Mouse (Mus musculus) lung, embryonic 14.5 days (tissue): ENCODE data around the gene Hipk3. TPM values are rescaled to one million over a fixed set of nuclear protein-coding genes. Genes with fewer than 3 reads are reported as not detected.
A peak's percentile ranks its signal among the peaks of the same experiment; 100 is the strongest.

Experiments
- ATAC-seq: fragments of 200-750 bp; cut with Nextera tagmentation; 2 replicates; pipeline ENCODE4 v1.8.0; 2017; ENCODE audit warnings: mild to moderate bottlenecking, moderate TSS enrichment, moderate library complexity; ENCODE audit not compliant: insufficient read depth
- DNase-seq: peaks from one replicate; pipeline ENCODE4 v3.0.0-alpha.2; 2015
- H3K27ac ChIP-seq: fragments of 300-500 bp; sonication (generic); 2 replicates; pipeline ENCODE4 v1.5.1; 2014; ENCODE audit warnings: low read depth, mild to moderate bottlenecking, moderate library complexity
- H3K27me3 ChIP-seq: fragments of 300-500 bp; sonication (generic); 2 replicates; pipeline ENCODE4 v1.6.1; 2014; ENCODE audit warnings: low read length, control low read depth; ENCODE audit not compliant: insufficient read depth
- H3K36me3 ChIP-seq: fragments of 300-500 bp; sonication (generic); 2 replicates; pipeline ENCODE4 v1.6.1; 2014; ENCODE audit warnings: control low read depth; ENCODE audit not compliant: insufficient read depth
- H3K4me1 ChIP-seq: fragments of 300-500 bp; sonication (generic); 2 replicates; pipeline ENCODE4 v1.6.1; 2014; ENCODE audit warnings: antibody characterized with exemption, control low read depth; ENCODE audit not compliant: insufficient read depth
- H3K4me2 ChIP-seq: fragments of 300-500 bp; sonication (generic); 2 replicates; pipeline ENCODE4 v1.6.1; 2014; ENCODE audit warnings: mild to moderate bottlenecking
- H3K4me3 ChIP-seq: fragments of 300-500 bp; sonication (generic); 2 replicates; pipeline ENCODE4 v1.5.1; 2014; ENCODE audit warnings: low read depth, low read length
- H3K9ac ChIP-seq: fragments of 300-500 bp; sonication (generic); 2 replicates; pipeline ENCODE4 v1.6.1; 2014
- H3K9me3 ChIP-seq: fragments of 300-500 bp; sonication (generic); 2 replicates; pipeline ENCODE4 v1.6.1; 2016; ENCODE audit warnings: low read depth, low read length, control low read depth
- CTCF ChIP-seq: IDR thresholded peaks from 2 replicates; pipeline ENCODE4 v1.5.1; 2016; ENCODE audit warnings: antibody characterized with exemption, low read depth
- WGBS: fragments of 180-500 bp; shearing (Covaris S2); extraction: QIAGEN DNeasy Blood & Tissue Kit; methylation state at CpG from one replicate; pipeline ENCODE4 v1.1.7; 2014; 5-methylcytosine and 5-hydroxymethylcytosine counted together
- polyA plus RNA-seq: library from polyadenylated mRNA; unstranded; fragments of >200 nt; fragmentation: Nextera tagmentation; extraction: Ambion mirVana; gene quantifications from 2 replicates; pipeline ENCODE4 v1.2.1, GENCODE M21; 2014

The Hipk3 gene
- polyA plus RNA-seq, 1 experiment from 2014 or later = 26.3 TPM

GRCm38 (mm10) chr2:104419411-104419810 is 74.8 kb downstream of the Hipk3 start:
- TF ChIP-seq CTCF = no peak
- no peak for ATAC-seq
- Histone ChIP-seq H3K4me1 (no peaks in the 10 kb centered on the region), H3K27ac (no peak overlapping the region), H3K9me3 (no peaks in the 10 kb centered on the region), H3K9ac (no peak overlapping the region), H3K36me3 (no peaks in the 10 kb centered on the region), H3K4me3 (no peak overlapping the region), H3K4me2 (no peak overlapping the region), H3K27me3 (no peaks in the 10 kb centered on the region)
- DNase-seq = no peak
- 76% methylated on average over 2 of the region's 2 CpGs for WGBS

GRCm38 (mm10) chr2:104413011-104413410 is 81.2 kb downstream of the Hipk3 start:
- TF ChIP-seq CTCF = no peak
- WGBS = 78% methylated on average over 3 of the region's 3 CpGs
- Histone ChIP-seq H3K27me3 (peaks cover 39% of the 10 kb centered on the region), H3K4me3 (no peak overlapping the region), H3K9me3 (no peaks in the 10 kb centered on the region), H3K36me3 (no peaks in the 10 kb centered on the region), H3K4me1 (no peaks in the 10 kb centered on the region), H3K9ac (no peak overlapping the region), H3K4me2 (no peak overlapping the region), H3K27ac (no peak overlapping the region)
- no peak for ATAC-seq
- no peak for DNase-seq

- TF ChIP-seq CTCF = no peak
- H3K9me3 ChIP-seq = no peaks in the 10 kb centered on the region
- ATAC-seq (no peak), DNase-seq (no peak)
- H3K4me1 ChIP-seq = no peaks in the 10 kb centered on the region
- 22% methylated on average over 4 of the region's 4 CpGs for WGBS
- no peak overlapping the region for H3K27ac ChIP-seq
- H3K36me3 ChIP-seq = no peaks in the 10 kb centered on the region
- peaks cover 39% of the 10 kb centered on the region for H3K27me3 ChIP-seq
- H3K4me3 ChIP-seq = no peak overlapping the region
- no peak overlapping the region for H3K4me2 ChIP-seq
- H3K9ac ChIP-seq = no peak overlapping the region
These were observed 81.8 kb downstream of the Hipk3 start for GRCm38 (mm10) chr2:104412496-104412895.

GRCm38 (mm10) chr2:104411806-104412205 is 82.4 kb downstream of the Hipk3 start:
- TF ChIP-seq CTCF = no peak
- 82% methylated on average over 7 of the region's 7 CpGs for WGBS

GRCm38 (mm10) chr2:104410963-104411545 is 83.2 kb downstream of the Hipk3 start, which contains the start of gene D430041D05Rik:
Gene D430041D05Rik, minus strand, starts transcription at chr2:104411013.
- peak within 1 kb of the TSS; percentile 100 for H3K4me2 ChIP-seq
- no peak within 1 kb of the TSS for H3K27ac ChIP-seq
- peaks cover 45% of the 10 kb centered on the region for H3K27me3 ChIP-seq
- peak within 1 kb of the TSS; percentile 63 for H3K4me3 ChIP-seq
- no peaks in the 10 kb centered on the region for H3K4me1 ChIP-seq
- H3K9me3 ChIP-seq = no peaks in the 10 kb centered on the region
- ATAC-seq = no peak
- no peaks in the 10 kb centered on the region for H3K36me3 ChIP-seq
- no peak for TF ChIP-seq CTCF
- DNase-seq = no peak
- peak within 1 kb of the TSS; percentile 56 for H3K9ac ChIP-seq
- 45% methylated on average over 4 of the region's 4 CpGs for WGBS

More at GRCm38 (mm10) chr2:104411806-104412205, 82.4 kb downstream of the Hipk3 start:
- Histone ChIP-seq H3K4me1 (no peaks in the 10 kb centered on the region), H3K4me2 (no peak overlapping the region), H3K9me3 (no peaks in the 10 kb centered on the region), H3K27ac (no peak overlapping the region), H3K4me3 (no peak overlapping the region), H3K9ac (no peak overlapping the region), H3K27me3 (peaks cover 45% of the 10 kb centered on the region), H3K36me3 (no peaks in the 10 kb centered on the region)
- DNase-seq (no peak), ATAC-seq (no peak)

GRCm38 (mm10) chr2:104409851-104410821 is 84.1 kb downstream of the Hipk3 start:
- ATAC-seq = peak; percentile 62
- Histone ChIP-seq H3K9ac (peak overlapping the region; percentile 56), H3K4me3 (peak overlapping the region; percentile 63), H3K4me1 (no peaks in the 10 kb centered on the region), H3K9me3 (no peaks in the 10 kb centered on the region), H3K4me2 (peak overlapping the region; percentile 100), H3K27me3 (peaks cover 45% of the 10 kb centered on the region), H3K36me3 (no peaks in the 10 kb centered on the region), H3K27ac (no peak overlapping the region)
- WGBS = under 1% methylated on average over 111 of the region's 111 CpGs
- no peak for TF ChIP-seq CTCF
- DNase-seq = peak; percentile 66

- TF ChIP-seq CTCF = no peak
- no peak for DNase-seq
- Histone ChIP-seq H3K36me3 (no peaks in the 10 kb centered on the region), H3K27ac (no peak overlapping the region), H3K4me2 (no peak overlapping the region), H3K4me1 (no peaks in the 10 kb centered on the region), H3K9me3 (no peaks in the 10 kb centered on the region), H3K9ac (no peak overlapping the region), H3K27me3 (peaks cover 45% of the 10 kb centered on the region), H3K4me3 (no peak overlapping the region)
- no peak for ATAC-seq
- 71% methylated on average over 7 of the region's 7 CpGs for WGBS
These were observed 85.9 kb downstream of the Hipk3 start for GRCm38 (mm10) chr2:104408351-104408750.
